21 mouse cellular contexts compared by ENCODE assay signal in the genomic region with DNA sequence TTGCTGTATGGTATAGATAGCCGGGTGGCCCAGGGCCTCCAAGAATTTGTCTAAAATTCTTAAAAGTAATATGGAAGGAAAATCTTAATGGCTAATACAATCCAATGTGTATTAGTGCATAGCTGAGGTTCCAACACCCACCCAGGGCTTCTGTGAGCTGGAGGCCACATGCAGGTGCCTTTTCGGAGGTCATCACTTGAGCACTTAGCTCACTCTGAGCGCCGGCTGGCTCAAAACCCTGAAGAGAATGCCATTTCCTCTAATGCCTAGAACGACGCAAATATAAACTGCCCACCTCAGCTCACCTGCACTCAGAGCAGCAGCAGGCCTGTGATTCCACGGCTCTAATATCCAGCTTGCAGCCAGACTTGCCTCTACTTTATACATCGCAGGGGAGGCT.
A peak's percentile ranks its signal among the peaks of the same experiment; 100 is the strongest.
DNase-seq lines count a peak whose midpoint lies in the region; ATAC-seq and TF ChIP-seq lines count a peak whose summit lies in the region.
"Had no signal": no experiment of that assay in that cellular context is flagged by ENCODE, and none has a peak within 500 bp of the region (broad histone marks: within the 10 kb centered on the region; RNA-seq: fewer than 3 reads in every experiment).

No protein-coding gene starts in this region.

- no peak overlapping the region for H3K4me2 ChIP-seq in midbrain, embryonic 11.5 days
- H3K4me2 ChIP-seq in midbrain, postnatal 0 days (ENCODE audit: low read depth, low read length, poor library complexity, severe bottlenecking): no peak overlapping the region

- intact Hi-C loops in heart, postnatal 36 days (cut with DNase I): no loop called here

- 89% methylated on average over 8 of the region's 8 CpGs for WGBS in midbrain, embryonic 11.5 days
- WGBS in midbrain, postnatal 0 days: 90% methylated on average over 8 of the region's 8 CpGs

- DNase-seq in heart, adult 11 months: peak; percentile 65
- no peak for DNase-seq in heart, postnatal 36 days
- DNase-seq in layer of hippocampus, adult 2 months (ENCODE audit: low spot score in 2 of 2): no peak
- DNase-seq in layer of hippocampus, postnatal 36 days: no peak
- peak; percentile 75 for DNase-seq in midbrain, embryonic 11.5 days (ENCODE audit: low spot score, missing footprints)
- DNase-seq in midbrain, postnatal 0 days (ENCODE audit: low spot score): no peak
- DNase-seq: adrenal gland, adult 2 months; adrenal gland, adult 8-10 months; adrenal gland, postnatal 10 days; adrenal gland, postnatal 14 days; adrenal gland, postnatal 25 days; adrenal gland, postnatal 36 days; B cell, adult 2 months; cerebellum, adult 11 months; cerebellum, adult 11-12 months; cerebellum, adult 18-20 months had no signal

- no peaks in the 10 kb centered on the region for H3K4me1 ChIP-seq in midbrain, embryonic 11.5 days (ENCODE audit: control insufficient read depth, insufficient read depth, low read length)
- peaks cover 3% of the 10 kb centered on the region for H3K4me1 ChIP-seq in midbrain, postnatal 0 days (ENCODE audit: insufficient read depth, low read length)

- H3K4me3 ChIP-seq in layer of hippocampus, adult 2 months: no peak overlapping the region
- no peak overlapping the region for H3K4me3 ChIP-seq in midbrain, embryonic 11.5 days (ENCODE audit: low read depth, low read length)
- no peak overlapping the region for H3K4me3 ChIP-seq in midbrain, postnatal 0 days (ENCODE audit: low read depth, low read length)

- TF ChIP-seq CTCF in layer of hippocampus, adult 2 months (conservative IDR thresholded peaks at IDR 0.05): no peak
- TF ChIP-seq CTCF in midbrain, postnatal 0 days (IDR thresholded peaks at IDR 0.05): no peak

- H3K9me3 ChIP-seq in midbrain, embryonic 11.5 days (ENCODE audit: control insufficient read depth, low read length): no peaks in the 10 kb centered on the region
- no peaks in the 10 kb centered on the region for H3K9me3 ChIP-seq in midbrain, postnatal 0 days (ENCODE audit: low read length)

- no peak for ATAC-seq in midbrain, embryonic 11.5 days (ENCODE audit: low FRiP score)
- no peak for ATAC-seq in midbrain, postnatal 0 days (ENCODE audit: low FRiP score)
- ATAC-seq: activated CD4-positive, CD25-positive, alpha-beta regulatory T cell, adult 4 months; CD4-positive, CD25-positive, alpha-beta regulatory T cell, adult 4 months; Patski had no signal

- no peak overlapping the region for H3K9ac ChIP-seq in midbrain, embryonic 11.5 days (ENCODE audit: low read length)
- H3K9ac ChIP-seq in midbrain, postnatal 0 days (replicated peaks; ENCODE audit: low read length, poor library complexity, severe bottlenecking): no peak overlapping the region

- H3K27me3 ChIP-seq in midbrain, embryonic 11.5 days (ENCODE audit: control insufficient read depth, insufficient read depth, low read length): no peaks in the 10 kb centered on the region
- 0 out of 2 replicates have a peak, but pooled peaks cover 2% of the 10 kb centered on the region for H3K27me3 ChIP-seq in midbrain, postnatal 0 days (ENCODE audit: insufficient read depth, low read length)
- H3K27me3 ChIP-seq: CH12.LX, Patski had no signal

- H3K27ac ChIP-seq in layer of hippocampus, adult 2 months: peak overlapping the region; percentile 56; the same call in 1 of the 2 replicates
- no peak overlapping the region for H3K27ac ChIP-seq in midbrain, embryonic 11.5 days (ENCODE audit: low read depth, low read length)
- H3K27ac ChIP-seq in midbrain, postnatal 0 days (ENCODE audit: low read depth, low read length): no peak overlapping the region

- no peaks in the 10 kb centered on the region for H3K36me3 ChIP-seq in midbrain, embryonic 11.5 days (ENCODE audit: control insufficient read depth, insufficient read depth, low read length)
- H3K36me3 ChIP-seq in midbrain, postnatal 0 days (ENCODE audit: insufficient read depth, low read length): no peaks in the 10 kb centered on the region
- H3K36me3 ChIP-seq: G1E had no signal

Comparison
In these comparisons a context has a peak if more than half of its experiments do, and no peak if none do; other contexts are left out.
1. DNase-seq: peak in heart, adult 11 months (single experiment) and midbrain, embryonic 11.5 days (single experiment); none in heart, postnatal 36 days (0 of 2), layer of hippocampus, adult 2 months (0 of 2), layer of hippocampus, postnatal 36 days (0 of 2) and midbrain, postnatal 0 days (single experiment).